Mouse (Mus musculus): ENCODE data around the gene Rab43. TPM values are rescaled to one million over a fixed set of nuclear protein-coding genes. Genes with fewer than 3 reads are reported as not detected.

The Rab43 gene
- polyA plus RNA-seq, 1 experiment from 2014 or later, result 25.5 TPM

GRCm38 (mm10) chr6:87740496-87740895 lies 71.5 kb downstream of the Rab43 start:
- Histone ChIP-seq H3K9me3 (ENCODE audit: control insufficient read depth) (no peaks in the 10 kb centered on the region), H3K4me1 (replicated peaks; ENCODE audit: control insufficient read depth, insufficient read depth, low read length) (0 out of 2 replicates have a peak, but pooled peaks cover 2% of the 10 kb centered on the region), H3K27ac (ENCODE audit: low read depth, low read length) (no peak overlapping the region), H3K4me3 (ENCODE audit: low read depth, low read length) (no peak overlapping the region), H3K4me2 (replicated peaks; ENCODE audit: low read depth) (no peak overlapping the region), H3K36me3 (ENCODE audit: control insufficient read depth, insufficient read depth) (no peaks in the 10 kb centered on the region), H3K27me3 (replicated peaks; ENCODE audit: control insufficient read depth, insufficient read depth, low read length) (no peaks in the 10 kb centered on the region), H3K9ac (ENCODE audit: low read depth, low read length) (no peak overlapping the region)
- TF ChIP-seq CTCF (IDR thresholded peaks at IDR 0.05; ENCODE audit: low read depth), result no peak
- ATAC-seq, result no peak

- ATAC-seq, result no peak
- Histone ChIP-seq H3K27me3 (replicated peaks; ENCODE audit: control insufficient read depth, insufficient read depth, low read length) (no peaks in the 10 kb centered on the region), H3K4me3 (ENCODE audit: low read depth, low read length) (no peak overlapping the region), H3K9ac (ENCODE audit: low read depth, low read length) (no peak overlapping the region), H3K36me3 (ENCODE audit: control insufficient read depth, insufficient read depth) (no peaks in the 10 kb centered on the region), H3K4me2 (replicated peaks; ENCODE audit: low read depth) (no peak overlapping the region), H3K9me3 (ENCODE audit: control insufficient read depth) (no peaks in the 10 kb centered on the region), H3K4me1 (replicated peaks; ENCODE audit: control insufficient read depth, insufficient read depth, low read length) (no peaks in the 10 kb centered on the region), H3K27ac (ENCODE audit: low read depth, low read length) (no peak overlapping the region)
- no peak for TF ChIP-seq CTCF (IDR thresholded peaks at IDR 0.05; ENCODE audit: low read depth)
- WGBS, result 45% methylated on average over 6 of the region's 6 CpGs
These were observed 72.1 kb downstream of the Rab43 start for GRCm38 (mm10) chr6:87739898-87740297.

Other genes with a start within 250 kb of the Rab43 start
- 0.63 and 1.0 TPM in 2 replicates for gene Prokr1, start 221.4 kb downstream of the Rab43 start, polyA plus RNA-seq (2015; fragmentation: Nextera tagmentation; extraction: Ambion mirVana)
- 7.4 and 7.9 TPM in 2 replicates for gene Aplf, start 140.0 kb downstream of the Rab43 start, polyA plus RNA-seq (2015; fragmentation: Nextera tagmentation; extraction: Ambion mirVana)
- 0.86 and 0.98 TPM in 2 replicates for gene Efcc1, start 81.3 kb downstream of the Rab43 start, polyA plus RNA-seq (2015; fragmentation: Nextera tagmentation; extraction: Ambion mirVana)
- gene Gp9, start 34.1 kb downstream of the Rab43 start, polyA plus RNA-seq (2015; fragmentation: Nextera tagmentation; extraction: Ambion mirVana), result 2.1 and 2.3 TPM in 2 replicates
- 1.3 and 2.0 TPM in 2 replicates for gene Gm45140, start 23.6 kb upstream of the Rab43 start, polyA plus RNA-seq (2015; fragmentation: Nextera tagmentation; extraction: Ambion mirVana)
- 24.5 and 26.4 TPM in 2 replicates for gene Isy1, start 26.6 kb upstream of the Rab43 start, polyA plus RNA-seq (2015; fragmentation: Nextera tagmentation; extraction: Ambion mirVana)
- gene Cnbp, start 38.9 kb upstream of the Rab43 start, polyA plus RNA-seq (2015; fragmentation: Nextera tagmentation; extraction: Ambion mirVana), result 385 and 395 TPM in 2 replicates
- gene Copg1, start 75.7 kb upstream of the Rab43 start, polyA plus RNA-seq (2015; fragmentation: Nextera tagmentation; extraction: Ambion mirVana), result 88.5 and 89.5 TPM in 2 replicates
- 17.9 and 19.3 TPM in 2 replicates for gene Hmces, start 101.8 kb upstream of the Rab43 start, polyA plus RNA-seq (2015; fragmentation: Nextera tagmentation; extraction: Ambion mirVana)
- 15.4 and 17.5 TPM in 2 replicates for gene H1fx, start 169.5 kb upstream of the Rab43 start, polyA plus RNA-seq (2015; fragmentation: Nextera tagmentation; extraction: Ambion mirVana)
- gene Rab7, start 233.1 kb upstream of the Rab43 start, polyA plus RNA-seq (2015; fragmentation: Nextera tagmentation; extraction: Ambion mirVana), result 219 and 226 TPM in 2 replicates

Measured in intestine, postnatal 0 days (tissue).